ENCODE assay signal across 8 mouse cellular contexts in genomic region chr2:120539778-120540208, GRCm38 (mm10). TPM values are rescaled to one million over a fixed set of nuclear protein-coding genes. Genes with fewer than 3 reads are reported as not detected.
DNase-seq lines count a peak whose midpoint lies in the region; ATAC-seq and TF ChIP-seq lines count a peak whose summit lies in the region.

No protein-coding gene starts in this region.

- H3K27me3 ChIP-seq in liver, embryonic 12.5 days (replicated peaks): no peaks in the 10 kb centered on the region
- H3K27me3 ChIP-seq in heart, embryonic 10.5 days (ENCODE audit: insufficient read depth, poor library complexity, severe bottlenecking): no peaks in the 10 kb centered on the region
- H3K27me3 ChIP-seq in kidney, embryonic 14.5 days (ENCODE audit: control insufficient read depth, insufficient read depth, low read length): no peaks in the 10 kb centered on the region
- no peaks in the 10 kb centered on the region for H3K27me3 ChIP-seq in limb, embryonic 15.5 days
- H3K27me3 ChIP-seq in neural tube, embryonic 14.5 days (ENCODE audit: control insufficient read depth, insufficient read depth, low read length): no peaks in the 10 kb centered on the region
- no peaks in the 10 kb centered on the region for H3K27me3 ChIP-seq in thymus, adult 2 months (ENCODE audit: control insufficient read depth, insufficient read depth, low read length)

- TF ChIP-seq CTCF in thymus, adult 2 months (IDR thresholded peaks at IDR 0.05; ENCODE audit: borderline replicate concordance, control insufficient read depth, extremely low read depth, insufficient read depth, low read length, poor library complexity): no peak

- no peak for TF ChIP-seq POLR2A in thymus, adult 2 months (IDR thresholded peaks at IDR 0.05; ENCODE audit: control insufficient read depth, extremely low read depth, insufficient read depth, low read length, poor library complexity)

- peak; percentile 33 for DNase-seq in liver
- DNase-seq in cerebellum, postnatal 36 days: peak; percentile 9 to 26
- DNase-seq in heart, embryonic 10.5 days (ENCODE audit: low spot score): peak; percentile 87
- no peak for DNase-seq in thymus, adult 2 months

- no peak overlapping the region for H3K4me3 ChIP-seq in liver, embryonic 12.5 days
- peak overlapping the region; percentile 38 for H3K4me3 ChIP-seq in heart, embryonic 10.5 days
- H3K4me3 ChIP-seq in kidney, embryonic 14.5 days (ENCODE audit: low read length): no peak overlapping the region
- H3K4me3 ChIP-seq in limb, embryonic 15.5 days: no peak overlapping the region
- no peak overlapping the region for H3K4me3 ChIP-seq in neural tube, embryonic 14.5 days (ENCODE audit: low read depth, low read length)
- H3K4me3 ChIP-seq in thymus, adult 2 months (ENCODE audit: control insufficient read depth, insufficient read depth, low read length): no peak overlapping the region

- peaks cover 47% of the 10 kb centered on the region for H3K36me3 ChIP-seq in liver, embryonic 12.5 days
- peaks cover 33% of the 10 kb centered on the region for H3K36me3 ChIP-seq in heart, embryonic 10.5 days
- peaks cover 26% of the 10 kb centered on the region for H3K36me3 ChIP-seq in kidney, embryonic 14.5 days (ENCODE audit: control insufficient read depth, insufficient read depth, low read length)
- H3K36me3 ChIP-seq in limb, embryonic 15.5 days: peaks cover 15% of the 10 kb centered on the region
- H3K36me3 ChIP-seq in neural tube, embryonic 14.5 days (ENCODE audit: control insufficient read depth, insufficient read depth, low read length): peaks cover 7% of the 10 kb centered on the region
- peaks cover 17% of the 10 kb centered on the region for H3K36me3 ChIP-seq in thymus, adult 2 months (ENCODE audit: control insufficient read depth, insufficient read depth, low read length)

- H3K9ac ChIP-seq in liver, embryonic 12.5 days: no peak overlapping the region
- H3K9ac ChIP-seq in kidney, embryonic 14.5 days (ENCODE audit: low read depth, low read length): no peak overlapping the region
- no peak overlapping the region for H3K9ac ChIP-seq in limb, embryonic 15.5 days
- no peak overlapping the region for H3K9ac ChIP-seq in neural tube, embryonic 14.5 days (replicated peaks; ENCODE audit: low read depth, low read length)

- H3K4me2 ChIP-seq in liver, embryonic 12.5 days: no peak overlapping the region
- 0 out of 2 replicates have a peak overlapping the region, but pooled peaks have one; percentile 3 for H3K4me2 ChIP-seq in kidney, embryonic 14.5 days (replicated peaks; ENCODE audit: low read depth, low read length)
- no peak overlapping the region for H3K4me2 ChIP-seq in limb, embryonic 15.5 days
- H3K4me2 ChIP-seq in neural tube, embryonic 14.5 days (ENCODE audit: low read depth, low read length): peak overlapping the region; percentile 29; the same call in 1 of the 2 replicates

- H3K27ac ChIP-seq in liver, embryonic 12.5 days: no peak overlapping the region
- H3K27ac ChIP-seq in heart, embryonic 10.5 days: peak overlapping the region; percentile 79
- peak overlapping the region; percentile 59; the same call in 1 of the 2 replicates for H3K27ac ChIP-seq in kidney, embryonic 14.5 days (ENCODE audit: low read depth, low read length)
- peak overlapping the region; percentile 69; the same call in 1 of the 2 replicates for H3K27ac ChIP-seq in limb, embryonic 15.5 days
- H3K27ac ChIP-seq in neural tube, embryonic 14.5 days (ENCODE audit: low read depth, low read length): peak overlapping the region; percentile 66
- no peak overlapping the region for H3K27ac ChIP-seq in thymus, adult 2 months (ENCODE audit: control insufficient read depth, insufficient read depth, low read length)

- no peak for ATAC-seq in liver, embryonic 12.5 days
- ATAC-seq in kidney, embryonic 14.5 days (ENCODE audit: low FRiP score, low TSS enrichment): peak; percentile 83; the same call in 1 of the 2 replicates
- peak; percentile 79; the same call in 1 of the 2 replicates for ATAC-seq in limb, embryonic 15.5 days (ENCODE audit: insufficient number of reproducible peaks, low FRiP score, low TSS enrichment, low read depth)
- ATAC-seq in neural tube, embryonic 14.5 days (ENCODE audit: low read depth): peak; percentile 95

- H3K4me1 ChIP-seq in liver, embryonic 12.5 days: peaks cover 8% of the 10 kb centered on the region; the same call in 1 of the 2 replicates
- H3K4me1 ChIP-seq in heart, embryonic 10.5 days: peaks cover 14% of the 10 kb centered on the region
- peaks cover 4% of the 10 kb centered on the region; the same call in 1 of the 2 replicates for H3K4me1 ChIP-seq in kidney, embryonic 14.5 days (ENCODE audit: control insufficient read depth, insufficient read depth, low read length)
- H3K4me1 ChIP-seq in limb, embryonic 15.5 days: no peaks in the 10 kb centered on the region
- no peaks in the 10 kb centered on the region for H3K4me1 ChIP-seq in neural tube, embryonic 14.5 days (ENCODE audit: control insufficient read depth, insufficient read depth, low read length)
- 0 out of 2 replicates have a peak, but pooled peaks cover 2% of the 10 kb centered on the region for H3K4me1 ChIP-seq in thymus, adult 2 months (replicated peaks; ENCODE audit: control insufficient read depth, insufficient read depth, low read length)

- 50% methylated on average over 1 of the region's 1 CpGs for WGBS in liver, embryonic 12.5 days (ENCODE audit: insufficient replicate concordance)
- WGBS in heart, embryonic 10.5 days: 27% methylated on average over 1 of the region's 1 CpGs
- WGBS in kidney, embryonic 14.5 days: 31% methylated on average over 1 of the region's 1 CpGs
- WGBS in limb, embryonic 15.5 days: 8% methylated on average over 1 of the region's 1 CpGs
- WGBS in neural tube, embryonic 14.5 days: 14% methylated on average over 1 of the region's 1 CpGs
- 88% methylated on average over 1 of the region's 1 CpGs for WGBS in thymus, adult 2 months

- no peaks in the 10 kb centered on the region for H3K9me3 ChIP-seq in liver, embryonic 12.5 days (replicated peaks)
- H3K9me3 ChIP-seq in heart, embryonic 10.5 days: no peaks in the 10 kb centered on the region
- H3K9me3 ChIP-seq in kidney, embryonic 14.5 days (ENCODE audit: control insufficient read depth, low read length): no peaks in the 10 kb centered on the region
- H3K9me3 ChIP-seq in limb, embryonic 15.5 days: no peaks in the 10 kb centered on the region
- no peaks in the 10 kb centered on the region for H3K9me3 ChIP-seq in neural tube, embryonic 14.5 days (ENCODE audit: control insufficient read depth, low read length)

RNA-seq across cellular contexts. Expression of gene Zfp106, which starts 23.9 kb away (rescaled TPM):
- polyA plus RNA-seq in liver, embryonic 12.5 days (2016; fragmentation: Nextera tagmentation; extraction: Ambion mirVana): 41.9 and 43.4 TPM in 2 replicates
- 59.7 and 64.8 TPM in 2 replicates for polyA plus RNA-seq in heart, embryonic 10.5 days (2016; fragmentation: Nextera tagmentation; extraction: Ambion mirVana)
- 52.9 and 69.6 TPM in 2 replicates for polyA plus RNA-seq in kidney, embryonic 14.5 days (2014; fragmentation: Nextera tagmentation; extraction: Ambion mirVana)
- polyA plus RNA-seq in limb, embryonic 15.5 days (2015; fragmentation: Nextera tagmentation; extraction: Ambion mirVana): 47.7 and 49.1 TPM in 2 replicates
- 44.2 and 54.5 TPM in 2 replicates for polyA plus RNA-seq in neural tube, embryonic 14.5 days (2014; fragmentation: Nextera tagmentation; extraction: Ambion mirVana)
- 80.4 and 87.6 TPM in 2 replicates for polyA plus RNA-seq in thymus, adult 2 months (2012; rRNA removed)

RNA-seq across cellular contexts. Expression of gene Snap23, which starts 27.7 kb away (rescaled TPM):
- polyA plus RNA-seq in liver, embryonic 12.5 days (2016; fragmentation: Nextera tagmentation; extraction: Ambion mirVana): 48.5 and 49.6 TPM in 2 replicates
- polyA plus RNA-seq in heart, embryonic 10.5 days (2016; fragmentation: Nextera tagmentation; extraction: Ambion mirVana): 65.7 and 66.3 TPM in 2 replicates
- polyA plus RNA-seq in kidney, embryonic 14.5 days (2014; fragmentation: Nextera tagmentation; extraction: Ambion mirVana): 46.0 and 61.0 TPM in 2 replicates
- 56.0 and 59.7 TPM in 2 replicates for polyA plus RNA-seq in limb, embryonic 15.5 days (2015; fragmentation: Nextera tagmentation; extraction: Ambion mirVana)
- 19.3 and 19.8 TPM in 2 replicates for polyA plus RNA-seq in neural tube, embryonic 14.5 days (2014; fragmentation: Nextera tagmentation; extraction: Ambion mirVana)
- 7.0 and 7.2 TPM in 2 replicates for polyA plus RNA-seq in thymus, adult 2 months (2012; rRNA removed)

Comparison
In these comparisons a context has a peak if more than half of its experiments do, and no peak if none do; other contexts are left out.
1. H3K27ac ChIP-seq: peak in heart, embryonic 10.5 days (single experiment), kidney, embryonic 14.5 days (single experiment), limb, embryonic 15.5 days (single experiment) and neural tube, embryonic 14.5 days (single experiment); none in liver, embryonic 12.5 days (single experiment) and thymus, adult 2 months (single experiment).
2. H3K4me2 ChIP-seq: peak in kidney, embryonic 14.5 days (single experiment) and neural tube, embryonic 14.5 days (single experiment); none in liver, embryonic 12.5 days (single experiment) and limb, embryonic 15.5 days (single experiment).